Mouse (Mus musculus) forebrain, embryonic 10.5 days (tissue): ENCODE measurements around the gene Prss42. TPM values are rescaled to one million over a fixed set of nuclear protein-coding genes. Genes with fewer than 3 reads are reported as not detected.
A peak's percentile ranks its signal among the peaks of the same experiment; 100 is the strongest.

ENCODE experiments used
- DNase-seq: peaks from one replicate; pipeline ENCODE4 v3.0.0-alpha.2; 2017; ENCODE audit warnings: low spot score; ENCODE audit errors: extremely low spot score
- H3K27ac ChIP-seq: fragments of 300-500 bp; sonication (generic); 2 replicates; pipeline ENCODE4 v1.5.1; 2016; ENCODE audit warnings: mild to moderate bottlenecking
- H3K27me3 ChIP-seq: fragments of 300-500 bp; sonication (generic); 2 replicates; pipeline ENCODE4 v1.6.1; 2016; ENCODE audit warnings: mild to moderate bottlenecking; ENCODE audit not compliant: poor library complexity, severe bottlenecking
- H3K36me3 ChIP-seq: fragments of 300-500 bp; sonication (generic); replicated peaks from 2 replicates; pipeline ENCODE4 v1.6.1; 2016; ENCODE audit warnings: mild to moderate bottlenecking, moderate library complexity
- H3K4me1 ChIP-seq: fragments of 300-500 bp; sonication (generic); 2 replicates; pipeline ENCODE4 v1.6.1; 2016
- H3K4me3 ChIP-seq: fragments of 300-500 bp; sonication (generic); 2 replicates; pipeline ENCODE4 v1.5.1; 2016; ENCODE audit warnings: mild to moderate bottlenecking, moderate library complexity
- H3K9me3 ChIP-seq: fragments of 300-500 bp; sonication (generic); 2 replicates; pipeline ENCODE4 v1.6.1; 2016; ENCODE audit warnings: mild to moderate bottlenecking, moderate library complexity
- WGBS: fragments of 180-500 bp; shearing (Covaris S2); methylation state at CpG from one replicate; pipeline ENCODE4 v1.1.7; 2016; 5-methylcytosine and 5-hydroxymethylcytosine counted together
- polyA plus RNA-seq: library from polyadenylated mRNA; unstranded; fragments of >200 nt; fragmentation: Nextera tagmentation; extraction: Ambion mirVana; gene quantifications from 2 replicates; pipeline ENCODE4 v1.2.1, GENCODE M21; 2016

Gene Prss42
- polyA plus RNA-seq = not detected in 2 replicates

DNA sequence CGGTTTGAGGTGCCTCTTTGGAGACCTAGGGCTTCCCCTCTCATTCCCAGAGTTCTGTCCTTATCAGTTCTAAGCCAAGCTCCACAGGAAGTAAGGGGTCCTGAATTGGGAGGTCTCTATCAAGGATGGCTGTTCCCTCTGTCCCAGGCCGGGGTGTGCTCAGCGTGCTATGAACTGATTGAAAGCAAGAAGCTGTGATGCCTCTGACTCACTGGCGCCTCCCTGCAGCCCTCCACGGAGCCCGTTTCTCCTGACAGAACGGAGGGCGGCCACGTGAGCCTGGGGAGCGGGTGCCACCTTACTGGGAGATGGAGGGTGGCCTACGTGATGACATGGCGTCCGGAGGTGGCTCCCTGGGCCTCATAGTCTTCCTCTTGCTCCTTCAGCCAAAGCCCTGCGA, at the start of gene Prss42:
Gene Prss42, plus strand, starts transcription at position 301 of the 400 bp plus-strand sequence.
- H3K4me1 ChIP-seq = peaks cover under 1% of the 10 kb centered on the region; the same call in 1 of the 2 replicates
- no peaks in the 10 kb centered on the region for H3K9me3 ChIP-seq
- H3K4me3 ChIP-seq = no peak within 1 kb of the TSS
- no peaks in the 10 kb centered on the region for H3K27me3 ChIP-seq
- no peaks in the 10 kb centered on the region for H3K36me3 ChIP-seq
- WGBS = 91% methylated on average over 14 of the region's 14 CpGs
- H3K27ac ChIP-seq = no peak within 1 kb of the TSS
- DNase-seq = no peak

DNA sequence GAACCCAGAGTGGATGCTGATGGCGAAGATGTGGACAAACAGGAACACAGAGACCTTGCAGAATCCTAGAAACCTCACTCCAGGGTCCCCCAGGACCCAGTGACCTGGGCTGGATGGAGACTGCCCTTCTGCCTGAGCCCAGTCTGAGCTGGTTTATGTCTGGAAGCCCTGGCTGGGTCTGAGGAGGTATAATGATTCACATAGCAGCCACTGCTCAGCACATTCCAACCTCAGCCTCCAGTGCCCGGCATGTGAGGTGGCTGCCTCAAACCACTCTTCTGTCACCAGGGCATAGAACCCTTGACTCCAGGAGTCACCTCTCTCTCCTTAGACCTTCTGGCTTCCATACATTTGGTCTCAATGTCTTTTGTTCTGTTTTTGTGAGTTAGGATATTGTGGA, 49.5 kb upstream of the Prss42 start:
- Histone ChIP-seq H3K4me1 (peaks cover 65% of the 10 kb centered on the region), H3K27ac (no peak overlapping the region), H3K4me3 (no peak overlapping the region), H3K27me3 (peaks cover 59% of the 10 kb centered on the region), H3K36me3 (no peaks in the 10 kb centered on the region), H3K9me3 (no peaks in the 10 kb centered on the region)
- 88% methylated on average over 2 of the region's 2 CpGs for WGBS
- DNase-seq = no peak

DNA sequence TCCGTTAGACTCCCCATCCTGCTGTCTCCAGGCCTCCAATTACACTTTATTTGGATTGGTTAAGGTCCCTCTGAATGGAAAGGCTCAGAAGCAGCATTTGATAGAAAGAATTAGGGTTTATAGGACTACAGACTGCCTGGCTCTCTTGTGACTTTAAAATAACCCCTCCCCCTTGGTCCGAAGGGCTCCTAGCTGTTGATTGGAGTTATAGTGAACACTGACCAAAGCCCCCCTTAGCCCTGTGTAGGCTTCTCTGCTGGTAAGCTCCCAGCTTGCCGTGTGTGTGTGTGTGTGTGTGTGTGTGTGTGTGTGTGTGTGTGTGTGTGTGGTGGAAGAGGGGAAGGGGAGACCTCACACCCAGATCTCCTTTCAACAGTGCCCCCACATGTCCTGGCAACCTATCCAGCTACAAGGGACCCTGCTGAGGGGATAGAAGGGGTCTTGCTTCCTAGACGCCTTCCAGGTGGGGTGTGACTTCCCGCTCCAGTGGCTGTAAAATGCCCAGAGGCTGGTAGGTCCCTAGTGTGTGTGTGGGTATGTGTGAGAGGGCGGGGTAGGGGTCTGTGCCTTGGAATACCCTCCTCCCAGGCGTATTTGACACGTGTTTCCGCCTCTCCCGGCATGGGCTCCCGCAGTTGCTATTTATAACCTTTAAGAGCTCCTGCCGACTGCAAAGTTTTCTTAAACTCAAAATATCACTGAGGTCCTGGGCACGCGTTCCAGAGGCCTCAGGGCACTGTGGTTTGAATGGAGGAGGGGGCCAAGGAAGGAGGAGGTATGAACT, 47.4 kb upstream of the Prss42 start:
- H3K4me1 ChIP-seq = peaks cover 56% of the 10 kb centered on the region
- peaks cover 38% of the 10 kb centered on the region for H3K27me3 ChIP-seq
- DNase-seq = no peak
- WGBS = 52% methylated on average over 14 of the region's 14 CpGs
- peak overlapping the region; percentile 32; the same call in 1 of the 2 replicates for H3K27ac ChIP-seq
- H3K9me3 ChIP-seq = no peaks in the 10 kb centered on the region
- H3K4me3 ChIP-seq = no peak overlapping the region
- no peaks in the 10 kb centered on the region for H3K36me3 ChIP-seq

DNA sequence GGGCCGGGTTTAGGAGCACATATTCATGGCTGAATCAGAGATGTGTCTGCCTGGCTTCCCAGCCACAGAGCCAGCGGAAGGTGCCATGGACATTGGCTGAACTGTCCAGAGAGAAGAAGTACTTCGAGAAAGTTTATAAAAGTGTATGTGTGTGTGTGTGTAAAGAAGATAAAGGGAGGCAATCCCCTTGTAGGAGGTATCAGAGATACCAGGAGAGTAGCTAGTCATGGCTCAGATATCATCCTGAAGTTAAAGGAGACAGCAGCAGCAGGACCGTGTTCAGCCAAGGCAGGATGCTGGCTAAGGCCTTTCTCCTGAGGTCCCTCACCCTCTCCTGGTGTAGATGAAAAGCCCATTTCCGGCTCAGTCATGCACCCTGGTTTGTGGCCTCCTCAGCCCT, 46.6 kb upstream of the Prss42 start:
- Histone ChIP-seq H3K4me1 (peaks cover 48% of the 10 kb centered on the region), H3K4me3 (no peak overlapping the region), H3K36me3 (no peaks in the 10 kb centered on the region), H3K27ac (peak overlapping the region; percentile 11; the same call in 1 of the 2 replicates), H3K9me3 (no peaks in the 10 kb centered on the region), H3K27me3 (peaks cover 30% of the 10 kb centered on the region)
- 88% methylated on average over 5 of the region's 5 CpGs for WGBS
- DNase-seq = no peak

DNA sequence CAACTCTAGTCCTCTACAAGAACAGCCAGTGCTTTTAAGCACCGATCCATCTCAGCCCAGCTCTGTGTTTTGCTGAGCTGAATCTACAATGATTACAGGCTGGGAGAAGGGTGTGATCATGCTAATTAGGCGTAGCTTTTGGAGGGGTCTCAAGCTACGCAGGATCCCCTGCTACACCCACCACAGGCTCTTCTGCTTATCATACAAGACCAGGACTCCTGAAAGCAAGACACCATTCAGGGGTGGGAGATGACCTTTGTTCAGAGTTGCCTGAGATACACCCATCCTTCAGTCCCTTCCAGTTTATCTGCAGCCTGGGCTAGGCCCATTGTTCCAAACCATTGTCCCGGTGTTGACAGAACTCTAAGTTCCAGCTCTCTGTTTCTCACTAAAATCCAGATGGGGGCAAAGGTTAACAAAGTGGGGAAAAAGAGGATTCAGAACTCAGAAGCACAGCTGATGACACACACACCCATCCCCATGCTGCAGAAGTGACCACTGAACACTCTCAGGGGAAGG, 45.0 kb upstream of the Prss42 start:
- 80% methylated on average over 4 of the region's 4 CpGs for WGBS
- Histone ChIP-seq H3K27ac (no peak overlapping the region), H3K4me3 (no peak overlapping the region), H3K27me3 (peaks cover 14% of the 10 kb centered on the region), H3K4me1 (peaks cover 39% of the 10 kb centered on the region), H3K9me3 (no peaks in the 10 kb centered on the region), H3K36me3 (no peaks in the 10 kb centered on the region)
- DNase-seq = no peak

DNA sequence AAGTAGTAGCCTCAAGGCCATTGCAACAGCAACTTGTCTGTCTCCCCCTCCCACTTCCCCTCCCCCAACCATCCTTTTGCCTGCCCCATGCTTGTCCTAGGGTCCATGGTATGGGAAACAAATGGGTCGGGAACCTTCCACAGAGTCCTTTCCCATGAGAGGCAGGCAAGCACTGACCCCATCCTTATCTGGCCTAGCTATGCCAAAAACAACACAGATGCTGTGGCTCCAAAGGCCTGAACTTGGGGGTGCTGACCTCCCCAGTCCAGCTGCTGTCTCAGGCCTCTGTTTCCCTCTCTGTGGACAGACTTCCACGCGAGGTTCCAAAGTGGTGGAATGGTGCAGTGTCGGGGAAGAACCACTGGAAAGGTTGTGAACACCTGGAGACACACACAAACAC, 44.2 kb upstream of the Prss42 start:
- no peak for DNase-seq
- H3K36me3 ChIP-seq = no peaks in the 10 kb centered on the region
- WGBS = 84% methylated on average over 4 of the region's 4 CpGs
- H3K27me3 ChIP-seq = peaks cover 6% of the 10 kb centered on the region
- H3K4me1 ChIP-seq = peaks cover 39% of the 10 kb centered on the region
- H3K27ac ChIP-seq = no peak overlapping the region
- H3K9me3 ChIP-seq = no peaks in the 10 kb centered on the region
- no peak overlapping the region for H3K4me3 ChIP-seq

DNA sequence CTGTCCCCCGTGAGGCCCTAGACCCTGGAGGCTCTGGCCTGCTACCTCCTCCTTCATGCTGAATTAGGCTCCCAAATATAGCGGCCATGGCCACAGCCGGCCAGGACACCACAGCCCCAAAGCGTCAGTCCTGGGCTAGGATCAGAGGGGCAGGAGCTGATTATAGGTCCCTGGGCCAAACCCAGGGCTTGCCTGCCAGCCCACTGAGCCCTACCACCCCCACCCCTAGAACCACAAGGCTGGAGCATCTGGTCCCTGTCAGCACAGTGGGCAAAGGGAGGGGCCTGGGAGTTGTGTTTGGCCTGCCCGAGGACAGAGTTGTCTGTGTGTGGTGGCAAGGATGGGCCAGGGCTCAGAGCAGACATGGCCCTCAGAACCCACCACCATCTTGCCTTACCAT, 40.1 kb upstream of the Prss42 start:
- Histone ChIP-seq H3K4me3 (no peak overlapping the region), H3K4me1 (peaks cover 23% of the 10 kb centered on the region), H3K27ac (no peak overlapping the region), H3K36me3 (no peaks in the 10 kb centered on the region), H3K9me3 (no peaks in the 10 kb centered on the region), H3K27me3 (peaks cover 11% of the 10 kb centered on the region; the same call in 1 of the 2 replicates)
- 90% methylated on average over 5 of the region's 5 CpGs for WGBS
- no peak for DNase-seq

DNA sequence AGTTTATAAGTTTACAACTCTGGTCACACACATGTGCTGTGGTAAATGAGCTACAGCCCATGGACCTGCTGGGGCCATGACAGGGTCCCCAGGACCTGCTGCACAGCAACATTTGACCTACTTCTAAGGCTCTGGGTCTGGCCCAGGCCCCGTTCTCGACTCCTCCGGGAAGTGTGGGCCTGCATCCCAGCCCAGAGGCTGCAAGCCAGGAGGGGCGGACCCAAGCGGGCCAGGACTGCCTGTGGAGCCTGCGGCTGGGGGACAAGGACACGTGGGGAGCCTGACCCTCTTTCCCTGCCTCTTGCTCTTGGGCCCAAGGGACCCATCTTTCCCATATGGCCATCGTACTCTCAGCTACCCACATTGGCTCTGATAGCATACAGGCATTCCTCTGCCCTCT, 39.4 kb upstream of the Prss42 start:
- Histone ChIP-seq H3K27me3 (peaks cover 19% of the 10 kb centered on the region), H3K4me3 (no peak overlapping the region), H3K36me3 (no peaks in the 10 kb centered on the region), H3K9me3 (no peaks in the 10 kb centered on the region), H3K4me1 (peaks cover 25% of the 10 kb centered on the region), H3K27ac (no peak overlapping the region)
- 81% methylated on average over 8 of the region's 8 CpGs for WGBS
- DNase-seq = no peak

DNA sequence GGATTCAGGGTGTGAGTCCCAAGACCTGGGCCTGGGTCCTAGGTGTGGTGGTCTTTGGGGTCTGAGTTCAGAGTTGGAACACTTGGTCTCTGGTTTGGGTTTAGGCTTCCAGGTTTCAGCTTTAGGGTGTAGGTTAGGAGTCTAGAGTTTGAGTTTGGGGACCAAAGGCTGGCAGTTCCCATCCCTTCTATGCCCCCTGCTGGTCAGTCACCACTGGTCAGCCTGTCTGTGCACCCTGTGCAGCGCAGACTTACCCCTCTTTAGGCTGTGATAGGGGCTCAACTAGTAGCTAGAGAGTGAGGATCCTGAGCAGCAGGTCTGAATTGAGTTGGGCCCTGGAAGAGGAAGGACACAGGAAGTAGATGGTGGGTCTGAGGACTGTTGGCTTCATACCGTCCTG, 38.7 kb upstream of the Prss42 start:
- Histone ChIP-seq H3K27me3 (peaks cover 26% of the 10 kb centered on the region), H3K4me1 (peaks cover 20% of the 10 kb centered on the region), H3K9me3 (no peaks in the 10 kb centered on the region), H3K27ac (no peak overlapping the region), H3K4me3 (no peak overlapping the region), H3K36me3 (no peaks in the 10 kb centered on the region)
- WGBS = 63% methylated on average over 2 of the region's 2 CpGs
- DNase-seq = no peak

DNA sequence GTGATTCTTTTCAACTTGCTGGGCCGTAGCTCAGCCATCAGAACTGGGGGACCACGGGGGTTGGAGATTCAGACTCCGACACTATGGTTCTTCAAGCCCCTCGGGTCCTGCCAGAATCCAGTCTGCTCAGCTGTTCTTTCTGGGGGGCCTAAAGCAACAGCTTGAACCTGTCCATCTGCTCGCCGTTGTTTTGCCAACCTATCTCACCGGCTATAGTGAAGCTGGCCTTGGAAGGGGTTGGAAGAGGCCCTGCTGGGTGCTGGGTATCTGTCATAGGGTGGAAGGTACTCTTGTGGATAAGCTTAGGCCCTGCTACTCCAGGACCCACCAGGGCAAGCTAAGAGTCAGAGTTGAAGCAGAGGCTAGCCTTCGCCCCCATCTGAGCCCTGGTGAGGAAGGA, 37.1 kb upstream of the Prss42 start:
- DNase-seq = no peak
- no peak overlapping the region for H3K27ac ChIP-seq

DNA sequence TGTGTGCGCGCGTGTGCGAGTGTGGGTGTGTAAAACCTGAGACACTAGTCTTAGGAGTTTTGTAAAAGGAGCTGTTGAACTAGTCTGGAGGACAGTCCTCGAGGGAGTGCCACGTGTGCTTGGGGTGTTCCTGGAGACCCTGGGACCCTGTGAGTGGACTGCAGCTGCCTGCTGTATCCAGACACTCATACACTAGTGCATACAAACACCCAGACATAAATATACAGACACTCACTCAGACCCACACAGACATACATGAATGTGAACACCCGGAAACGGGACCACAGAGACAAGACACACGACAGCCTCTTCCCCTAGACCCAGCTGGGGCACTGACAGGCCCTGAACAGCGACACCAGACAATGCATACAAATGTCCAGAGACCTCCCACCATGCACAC, 35.2 kb upstream of the Prss42 start:
- no peak overlapping the region for H3K27ac ChIP-seq
- H3K27me3 ChIP-seq = peaks cover 27% of the 10 kb centered on the region
- no peak for DNase-seq
- no peaks in the 10 kb centered on the region for H3K36me3 ChIP-seq
- H3K9me3 ChIP-seq = no peaks in the 10 kb centered on the region
- peaks cover 27% of the 10 kb centered on the region for H3K4me1 ChIP-seq
- 78% methylated on average over 10 of the region's 10 CpGs for WGBS
- H3K4me3 ChIP-seq = no peak overlapping the region

More for the DNA sequence above, 37.1 kb upstream of the Prss42 start:
- H3K4me1 ChIP-seq = peaks cover 24% of the 10 kb centered on the region
- H3K27me3 ChIP-seq = peaks cover 27% of the 10 kb centered on the region
- 86% methylated on average over 8 of the region's 8 CpGs for WGBS
- no peaks in the 10 kb centered on the region for H3K9me3 ChIP-seq
- H3K4me3 ChIP-seq = no peak overlapping the region
- no peaks in the 10 kb centered on the region for H3K36me3 ChIP-seq

DNA sequence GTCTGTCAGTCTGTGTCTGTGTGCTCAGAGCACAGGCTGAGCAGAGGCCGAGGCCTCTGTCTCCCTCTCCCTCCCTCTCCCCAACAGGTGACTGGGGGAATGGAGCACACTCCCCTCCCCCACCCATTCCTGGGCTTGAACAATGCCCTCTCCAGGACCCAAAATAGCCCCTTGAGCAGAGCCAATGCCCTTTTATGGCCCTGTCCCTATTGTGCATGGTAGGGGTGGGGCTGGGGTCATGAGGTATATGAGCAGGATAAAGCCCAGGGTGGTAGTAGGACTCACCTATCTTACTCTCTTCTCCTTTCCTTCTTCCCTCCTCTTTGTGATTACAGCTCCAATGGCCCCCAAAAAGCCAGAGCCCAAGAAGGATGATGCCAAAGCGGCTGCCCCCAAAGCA, 34.6 kb upstream of the Prss42 start:
- Histone ChIP-seq H3K36me3 (no peaks in the 10 kb centered on the region), H3K27me3 (peaks cover 27% of the 10 kb centered on the region), H3K4me1 (peaks cover 27% of the 10 kb centered on the region), H3K4me3 (no peak overlapping the region), H3K9me3 (no peaks in the 10 kb centered on the region), H3K27ac (no peak overlapping the region)
- WGBS = 58% methylated on average over 2 of the region's 2 CpGs
- DNase-seq = no peak

DNA sequence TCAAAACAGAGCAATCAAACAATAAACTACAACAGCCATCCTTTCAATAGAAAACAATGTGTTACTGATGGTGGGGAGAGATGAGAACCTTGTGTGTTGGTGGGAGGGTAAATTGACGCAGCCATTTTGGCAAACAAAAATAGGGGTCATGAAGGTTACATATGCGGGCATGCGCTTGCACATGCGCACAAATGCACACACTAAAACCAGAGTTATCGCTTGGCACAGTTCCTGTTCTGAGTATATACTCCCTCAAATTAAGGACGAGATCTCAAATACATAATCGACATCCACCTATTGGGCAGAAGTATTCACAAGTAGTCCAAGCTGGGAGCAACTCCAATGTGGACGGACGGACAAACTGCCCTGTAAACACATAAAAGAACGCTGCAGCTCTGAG, 25.6 kb upstream of the Prss42 start:
- Histone ChIP-seq H3K27me3 (peaks cover 6% of the 10 kb centered on the region; the same call in 1 of the 2 replicates), H3K27ac (no peak overlapping the region), H3K36me3 (no peaks in the 10 kb centered on the region), H3K4me1 (no peaks in the 10 kb centered on the region), H3K9me3 (no peaks in the 10 kb centered on the region), H3K4me3 (no peak overlapping the region)
- DNase-seq = no peak
- 96% methylated on average over 10 of the region's 10 CpGs for WGBS
